Mouse (Mus musculus): ENCODE data around the gene Kif3a. TPM values are rescaled to one million over a fixed set of nuclear protein-coding genes. Genes with fewer than 3 reads are reported as not detected.

Gene Kif3a
- polyA plus RNA-seq, 1 experiment from 2014 or later, result 17.0 TPM

GRCm38 (mm10) chr11:53605609-53606008 lies 38.4 kb downstream of the Kif3a start:
- no peak overlapping the region for H3K9ac ChIP-seq (ENCODE audit: low read depth, low read length)
- no peaks in the 10 kb centered on the region for H3K27me3 ChIP-seq (replicated peaks; ENCODE audit: control insufficient read depth, insufficient read depth, low read length)
- no peaks in the 10 kb centered on the region for H3K9me3 ChIP-seq (ENCODE audit: control insufficient read depth)
- no peak overlapping the region for H3K27ac ChIP-seq (ENCODE audit: low read depth, low read length)
- H3K36me3 ChIP-seq (ENCODE audit: control insufficient read depth, insufficient read depth), result peaks cover 10% of the 10 kb centered on the region; the same call in 1 of the 2 replicates
- WGBS, result 15% methylated on average over 12 of the region's 12 CpGs
- no peak for TF ChIP-seq CTCF (IDR thresholded peaks at IDR 0.05; ENCODE audit: low read depth)
- no peak overlapping the region for H3K4me3 ChIP-seq (ENCODE audit: low read depth, low read length)
- H3K4me1 ChIP-seq (replicated peaks; ENCODE audit: control insufficient read depth, insufficient read depth, low read length), result no peaks in the 10 kb centered on the region
- ATAC-seq, result no peak
- H3K4me2 ChIP-seq (replicated peaks; ENCODE audit: low read depth), result no peak overlapping the region

- Histone ChIP-seq H3K27me3 (replicated peaks; ENCODE audit: control insufficient read depth, insufficient read depth, low read length) (no peaks in the 10 kb centered on the region), H3K9me3 (ENCODE audit: control insufficient read depth) (no peaks in the 10 kb centered on the region), H3K9ac (ENCODE audit: low read depth, low read length) (no peak overlapping the region), H3K4me3 (ENCODE audit: low read depth, low read length) (no peak overlapping the region), H3K4me1 (replicated peaks; ENCODE audit: control insufficient read depth, insufficient read depth, low read length) (no peaks in the 10 kb centered on the region), H3K36me3 (ENCODE audit: control insufficient read depth, insufficient read depth) (no peaks in the 10 kb centered on the region), H3K4me2 (replicated peaks; ENCODE audit: low read depth) (no peak overlapping the region), H3K27ac (ENCODE audit: low read depth, low read length) (no peak overlapping the region)
- no peak for TF ChIP-seq CTCF (IDR thresholded peaks at IDR 0.05; ENCODE audit: low read depth)
- WGBS, result 60% methylated on average over 6 of the region's 6 CpGs
- no peak for ATAC-seq
Observed at GRCm38 (mm10) chr11:53609231-53609630, 42.1 kb downstream of the Kif3a start.

GRCm38 (mm10) chr11:53609672-53610071 lies 42.5 kb downstream of the Kif3a start:
- no peak overlapping the region for H3K27ac ChIP-seq (ENCODE audit: low read depth, low read length)
- H3K36me3 ChIP-seq (ENCODE audit: control insufficient read depth, insufficient read depth), result no peaks in the 10 kb centered on the region
- H3K9ac ChIP-seq (ENCODE audit: low read depth, low read length), result no peak overlapping the region
- no peaks in the 10 kb centered on the region for H3K9me3 ChIP-seq (ENCODE audit: control insufficient read depth)
- no peak overlapping the region for H3K4me3 ChIP-seq (ENCODE audit: low read depth, low read length)
- H3K27me3 ChIP-seq (replicated peaks; ENCODE audit: control insufficient read depth, insufficient read depth, low read length), result no peaks in the 10 kb centered on the region
- WGBS, result 81% methylated on average over 3 of the region's 3 CpGs
- no peak for ATAC-seq
- TF ChIP-seq CTCF (IDR thresholded peaks at IDR 0.05; ENCODE audit: low read depth), result no peak
- no peak overlapping the region for H3K4me2 ChIP-seq (replicated peaks; ENCODE audit: low read depth)
- H3K4me1 ChIP-seq (replicated peaks; ENCODE audit: control insufficient read depth, insufficient read depth, low read length), result no peaks in the 10 kb centered on the region

DNA sequence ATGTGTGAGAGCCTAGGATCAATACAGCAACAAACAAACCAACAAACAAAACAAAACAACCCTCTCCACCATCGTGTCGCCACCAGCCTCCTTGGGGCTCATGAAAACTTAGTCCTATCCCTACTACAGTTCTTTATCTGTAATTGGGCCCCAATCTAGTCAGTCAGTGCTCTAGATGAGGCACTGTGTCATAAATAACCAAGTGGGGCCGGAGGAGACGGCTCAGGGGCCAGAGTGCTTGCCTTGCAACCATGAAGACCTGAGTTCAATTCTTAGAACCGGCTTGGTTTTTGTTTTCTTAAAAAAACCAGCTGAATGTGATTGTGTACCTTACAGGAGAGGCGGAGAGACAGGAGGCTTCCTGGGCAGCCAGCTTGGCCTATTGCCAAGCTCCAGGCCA lies 48.0 kb downstream of the Kif3a start:
- no peak for ATAC-seq
- H3K9ac ChIP-seq (ENCODE audit: low read depth, low read length), result no peak overlapping the region
- H3K9me3 ChIP-seq (ENCODE audit: control insufficient read depth), result no peaks in the 10 kb centered on the region
- H3K4me2 ChIP-seq (replicated peaks; ENCODE audit: low read depth), result no peak overlapping the region
- 48% methylated on average over 6 of the region's 6 CpGs for WGBS
- H3K4me3 ChIP-seq (ENCODE audit: low read depth, low read length), result no peak overlapping the region
- H3K27me3 ChIP-seq (replicated peaks; ENCODE audit: control insufficient read depth, insufficient read depth, low read length), result no peaks in the 10 kb centered on the region
- TF ChIP-seq CTCF (IDR thresholded peaks at IDR 0.05; ENCODE audit: low read depth), result no peak
- no peaks in the 10 kb centered on the region for H3K36me3 ChIP-seq (ENCODE audit: control insufficient read depth, insufficient read depth)
- H3K27ac ChIP-seq (ENCODE audit: low read depth, low read length), result no peak overlapping the region
- no peaks in the 10 kb centered on the region for H3K4me1 ChIP-seq (replicated peaks; ENCODE audit: control insufficient read depth, insufficient read depth, low read length)

DNA sequence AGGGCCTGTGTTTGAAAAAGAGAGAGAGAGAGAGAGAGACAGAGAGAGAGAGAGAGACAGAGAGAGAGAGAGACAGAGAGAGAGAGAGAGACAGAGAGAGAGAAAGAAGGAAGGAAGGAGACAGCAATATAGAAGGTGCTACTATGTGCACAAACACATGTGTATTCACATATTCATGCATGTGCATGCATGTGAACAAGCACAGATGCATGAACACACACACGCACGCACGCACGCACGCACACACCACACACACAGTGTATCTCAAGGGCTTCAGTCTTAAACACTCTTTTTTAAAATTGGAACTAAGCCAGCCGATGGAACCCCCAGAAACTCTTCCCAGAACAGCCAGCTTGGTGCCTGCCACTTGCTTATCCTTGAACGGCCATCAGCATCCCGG lies 48.4 kb downstream of the Kif3a start:
- WGBS, result 92% methylated on average over 8 of the region's 8 CpGs
- no peak for ATAC-seq
- no peak overlapping the region for H3K4me2 ChIP-seq (replicated peaks; ENCODE audit: low read depth)
- no peaks in the 10 kb centered on the region for H3K36me3 ChIP-seq (ENCODE audit: control insufficient read depth, insufficient read depth)
- no peak overlapping the region for H3K4me3 ChIP-seq (ENCODE audit: low read depth, low read length)
- H3K27ac ChIP-seq (ENCODE audit: low read depth, low read length), result no peak overlapping the region
- H3K9ac ChIP-seq (ENCODE audit: low read depth, low read length), result no peak overlapping the region
- TF ChIP-seq CTCF (IDR thresholded peaks at IDR 0.05; ENCODE audit: low read depth), result no peak
- no peaks in the 10 kb centered on the region for H3K4me1 ChIP-seq (replicated peaks; ENCODE audit: control insufficient read depth, insufficient read depth, low read length)
- no peaks in the 10 kb centered on the region for H3K9me3 ChIP-seq (ENCODE audit: control insufficient read depth)
- H3K27me3 ChIP-seq (replicated peaks; ENCODE audit: control insufficient read depth, insufficient read depth, low read length), result no peaks in the 10 kb centered on the region

DNA sequence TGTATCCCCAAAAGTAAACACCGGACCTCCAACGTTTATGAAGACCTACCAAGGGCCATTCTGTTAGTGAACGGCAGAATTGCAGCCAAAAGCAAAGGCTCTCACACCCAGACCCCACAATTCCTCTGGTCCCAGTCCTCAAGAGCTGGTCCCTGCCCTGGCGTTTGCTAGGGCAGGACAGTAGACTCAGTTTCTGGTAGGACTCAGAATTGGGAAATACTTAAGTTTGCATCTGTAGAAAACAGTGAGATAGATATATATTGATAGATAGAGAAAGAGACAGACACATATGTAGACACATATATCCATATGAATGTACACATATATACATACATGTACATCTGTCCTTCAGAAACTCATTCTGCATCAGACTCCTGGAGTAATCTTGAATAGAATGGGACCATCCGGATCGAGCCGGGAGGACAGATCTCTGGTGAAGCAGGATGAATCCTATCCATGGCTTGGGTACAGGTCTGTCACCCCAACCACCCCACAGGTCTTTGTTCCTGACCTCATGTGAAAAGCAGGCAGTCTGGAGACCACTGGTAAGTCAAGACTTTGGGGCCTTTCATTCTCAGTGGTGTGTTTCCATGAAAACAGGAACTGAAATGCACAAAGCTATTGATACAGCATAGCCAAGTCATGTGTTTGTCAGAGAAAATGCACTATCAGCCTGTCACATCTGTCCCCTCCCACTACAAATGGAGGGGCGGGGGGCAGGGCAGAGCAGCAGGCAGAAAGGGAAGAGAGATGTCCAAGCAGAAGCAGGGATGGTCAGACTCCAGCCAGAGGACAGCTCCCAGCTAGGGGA lies 49.8 kb downstream of the Kif3a start:
- ATAC-seq, result no peak
- WGBS, result 58% methylated on average over 8 of the region's 8 CpGs
- no peak overlapping the region for H3K4me3 ChIP-seq (ENCODE audit: low read depth, low read length)

More for the DNA sequence above, 49.8 kb downstream of the Kif3a start:
- H3K36me3 ChIP-seq (ENCODE audit: control insufficient read depth, insufficient read depth), result no peaks in the 10 kb centered on the region
- no peak overlapping the region for H3K4me2 ChIP-seq (replicated peaks; ENCODE audit: low read depth)
- no peak overlapping the region for H3K9ac ChIP-seq (ENCODE audit: low read depth, low read length)
- no peaks in the 10 kb centered on the region for H3K9me3 ChIP-seq (ENCODE audit: control insufficient read depth)
- TF ChIP-seq CTCF (IDR thresholded peaks at IDR 0.05; ENCODE audit: low read depth), result no peak
- no peak overlapping the region for H3K27ac ChIP-seq (ENCODE audit: low read depth, low read length)
- H3K4me1 ChIP-seq (replicated peaks; ENCODE audit: control insufficient read depth, insufficient read depth, low read length), result no peaks in the 10 kb centered on the region
- no peaks in the 10 kb centered on the region for H3K27me3 ChIP-seq (replicated peaks; ENCODE audit: control insufficient read depth, insufficient read depth, low read length)
